Mouse (Mus musculus) hindbrain, embryonic 16.5 days (tissue): ENCODE results near the gene Flywch2. TPM values are rescaled to one million over a fixed set of nuclear protein-coding genes. Genes with fewer than 3 reads are reported as not detected.
A peak's percentile ranks its signal among the peaks of the same experiment; 100 is the strongest.

Experiments used
- ATAC-seq: fragments of 200-750 bp; cut with Nextera tagmentation; 2 replicates; pipeline ENCODE4 v1.8.0; 2017; ENCODE audit warnings: moderate TSS enrichment, moderate library complexity
- H3K27ac ChIP-seq: fragments of 300-500 bp; sonication (generic); 2 replicates; pipeline ENCODE4 v1.5.1; 2014; ENCODE audit warnings: low read depth, mild to moderate bottlenecking, control low read depth, low read length, moderate library complexity
- H3K27me3 ChIP-seq: fragments of 300-500 bp; sonication (generic); replicated peaks from 2 replicates; pipeline ENCODE4 v1.6.1; 2014; ENCODE audit warnings: low read length; ENCODE audit not compliant: control insufficient read depth, insufficient read depth
- H3K36me3 ChIP-seq: fragments of 300-500 bp; sonication (generic); 2 replicates; pipeline ENCODE4 v1.6.1; 2014; ENCODE audit warnings: mild to moderate bottlenecking, low read length, moderate library complexity, mixed read lengths; ENCODE audit not compliant: control insufficient read depth, insufficient read depth
- H3K4me1 ChIP-seq: fragments of 300-500 bp; sonication (generic); 2 replicates; pipeline ENCODE4 v1.6.1; 2014; ENCODE audit warnings: low read depth, low read length; ENCODE audit not compliant: control insufficient read depth, insufficient read depth
- H3K4me2 ChIP-seq: fragments of 300-500 bp; sonication (generic); 2 replicates; pipeline ENCODE4 v1.6.1; 2014; ENCODE audit warnings: mild to moderate bottlenecking, low read length, control low read depth, moderate library complexity
- H3K4me3 ChIP-seq: fragments of 300-500 bp; sonication (generic); 2 replicates; pipeline ENCODE4 v1.5.1; 2014; ENCODE audit warnings: mild to moderate bottlenecking, low read length, control low read depth, moderate library complexity
- H3K9ac ChIP-seq: fragments of 300-500 bp; sonication (generic); 2 replicates; pipeline ENCODE4 v1.6.1; 2014; ENCODE audit warnings: low read depth, mild to moderate bottlenecking, control low read depth, low read length, moderate library complexity
- H3K9me3 ChIP-seq: fragments of 300-500 bp; sonication (generic); 2 replicates; pipeline ENCODE4 v1.6.1; 2014; ENCODE audit warnings: mild to moderate bottlenecking, low read length, moderate library complexity; ENCODE audit not compliant: control insufficient read depth
- WGBS: fragments of 180-500 bp; shearing (Covaris S2); extraction: QIAGEN DNeasy Blood & Tissue Kit; methylation state at CpG from one replicate; pipeline ENCODE4 v1.1.7; 2014; 5-methylcytosine and 5-hydroxymethylcytosine counted together
- polyA plus RNA-seq: library from polyadenylated mRNA; unstranded; fragments of >200 nt; fragmentation: Nextera tagmentation; extraction: Ambion mirVana; gene quantifications from 2 replicates; pipeline ENCODE4 v1.2.1, GENCODE M21; 2015

Gene Flywch2
- 73.9 and 86.2 TPM in 2 replicates for polyA plus RNA-seq

GRCm38 (mm10) chr17:23785561-23786471 lies at the start of gene Flywch2:
Gene Flywch2, minus strand, starts transcription at chr17:23786081.
- H3K4me3 ChIP-seq = peak within 1 kb of the TSS; percentile 69
- no peaks in the 10 kb centered on the region for H3K36me3 ChIP-seq
- peak within 1 kb of the TSS; percentile 92 for H3K27ac ChIP-seq
- H3K4me2 ChIP-seq = peak within 1 kb of the TSS; percentile 81
- H3K9me3 ChIP-seq = no peaks in the 10 kb centered on the region
- no peaks in the 10 kb centered on the region; the same call in none of the 2 replicates for H3K4me1 ChIP-seq
- WGBS = 4% methylated on average over 42 of the region's 43 CpGs
- no peaks in the 10 kb centered on the region for H3K27me3 ChIP-seq
- peak; percentile 93 for ATAC-seq
- peak within 1 kb of the TSS; percentile 88 for H3K9ac ChIP-seq

- no peak for ATAC-seq
- no peak overlapping the region for H3K4me3 ChIP-seq
- peaks cover 14% of the 10 kb centered on the region for H3K4me1 ChIP-seq
- H3K27me3 ChIP-seq = peaks cover 10% of the 10 kb centered on the region
- H3K4me2 ChIP-seq = no peak overlapping the region
- H3K9ac ChIP-seq = no peak overlapping the region
- 94% methylated on average over 1 of the region's 1 CpGs for WGBS
- H3K27ac ChIP-seq = no peak overlapping the region
- no peaks in the 10 kb centered on the region for H3K9me3 ChIP-seq
- H3K36me3 ChIP-seq = no peaks in the 10 kb centered on the region; the same call in 1 of the 2 replicates
Observed at GRCm38 (mm10) chr17:23831201-23831600, 45.3 kb upstream of the Flywch2 start.

- H3K27ac ChIP-seq = peak within 1 kb of the TSS; percentile 90
- peak within 1 kb of the TSS; percentile 79 for H3K4me3 ChIP-seq
- no peaks in the 10 kb centered on the region for H3K9me3 ChIP-seq
- H3K4me1 ChIP-seq = peaks cover 14% of the 10 kb centered on the region
- peak within 1 kb of the TSS; percentile 84 for H3K4me2 ChIP-seq
- WGBS = under 1% methylated on average over 21 of the region's 42 CpGs
- peaks cover 16% of the 10 kb centered on the region for H3K36me3 ChIP-seq
- peak; percentile 97 for ATAC-seq
- peak within 1 kb of the TSS; percentile 75 for H3K9ac ChIP-seq
- peaks cover 8% of the 10 kb centered on the region for H3K27me3 ChIP-seq
Observed at GRCm38 (mm10) chr17:23829064-23829619, 43.3 kb upstream of the Flywch2 start, which contains the start of gene Elob. Gene Elob, minus strand, starts transcription at chr17:23829136.

DNA sequence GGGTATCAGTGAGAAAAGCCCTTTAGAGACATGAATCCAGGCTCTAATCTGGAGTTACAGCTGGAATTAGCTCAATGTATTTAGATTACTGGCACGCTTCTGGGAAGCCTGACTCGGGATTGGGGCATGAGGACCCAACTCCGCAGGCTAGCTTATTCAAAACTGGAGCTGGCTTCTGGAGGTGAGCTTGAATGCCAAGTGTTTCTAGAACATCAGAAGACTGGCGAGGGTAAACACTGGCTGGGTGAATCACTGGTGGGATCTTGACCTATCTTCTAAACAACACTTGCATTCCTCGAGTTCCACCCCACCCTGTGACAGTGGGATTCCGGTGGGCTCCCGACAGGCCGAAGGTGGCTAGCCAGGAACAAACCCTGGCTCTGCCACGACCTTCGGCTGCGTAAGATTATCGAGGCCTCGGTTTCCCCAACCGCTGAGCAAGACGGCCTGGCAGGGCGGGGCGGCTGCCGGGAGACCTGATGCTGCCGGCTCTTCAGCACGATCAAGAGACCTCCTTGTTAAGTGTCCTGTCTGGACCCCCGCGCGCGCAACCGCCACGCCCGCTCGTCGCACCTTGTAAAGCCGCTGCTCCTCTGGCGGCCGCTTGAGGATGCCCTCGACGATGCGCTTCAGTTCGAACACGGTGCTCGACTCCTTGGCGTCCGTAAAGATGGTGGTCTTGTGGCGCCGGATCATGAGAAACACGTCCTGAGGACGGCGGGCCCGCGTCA lies 42.6 kb upstream of the Flywch2 start:
- peaks cover 14% of the 10 kb centered on the region for H3K4me1 ChIP-seq
- no peaks in the 10 kb centered on the region for H3K9me3 ChIP-seq
- H3K9ac ChIP-seq = peak overlapping the region; percentile 75
- peaks cover 21% of the 10 kb centered on the region for H3K36me3 ChIP-seq
- peaks cover 5% of the 10 kb centered on the region; the same call in 1 of the 2 replicates for H3K27me3 ChIP-seq
- H3K27ac ChIP-seq = peak overlapping the region; percentile 90
- H3K4me2 ChIP-seq = peak overlapping the region; percentile 84
- peak overlapping the region; percentile 79 for H3K4me3 ChIP-seq
- ATAC-seq = peak; percentile 77
- WGBS = 0% methylated on average over 42 of the region's 47 CpGs

DNA sequence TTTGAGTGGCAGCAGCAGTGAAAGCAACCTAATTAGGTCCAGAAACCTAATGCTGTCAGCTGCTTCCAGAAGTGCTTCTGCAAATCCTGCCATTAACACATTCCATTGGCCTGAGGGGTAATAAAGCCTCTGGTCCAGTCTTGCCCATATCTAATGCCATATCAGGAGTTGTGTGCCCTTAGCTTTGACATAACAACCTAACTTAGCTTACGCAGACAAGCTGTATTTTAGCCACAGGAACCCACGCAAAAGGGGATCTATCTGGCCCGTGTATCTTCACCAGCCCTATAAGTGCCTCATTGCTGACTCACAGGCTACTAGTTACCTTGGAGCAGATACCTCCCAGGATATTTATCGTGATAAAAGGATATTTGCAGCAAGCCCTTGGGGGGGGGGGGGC lies 39.7 kb upstream of the Flywch2 start:
- 87% methylated on average over 4 of the region's 4 CpGs for WGBS
- no peak overlapping the region for H3K27ac ChIP-seq

GRCm38 (mm10) chr17:23823614-23824013 lies 37.7 kb upstream of the Flywch2 start:
- 92% methylated on average over 12 of the region's 12 CpGs for WGBS
- no peak overlapping the region for H3K4me3 ChIP-seq
- ATAC-seq = no peak; the same call in 1 of the 2 replicates
- H3K27ac ChIP-seq = no peak overlapping the region
- H3K4me1 ChIP-seq = peaks cover 14% of the 10 kb centered on the region
- peaks cover 63% of the 10 kb centered on the region for H3K36me3 ChIP-seq
- H3K4me2 ChIP-seq = no peak overlapping the region
- H3K9me3 ChIP-seq = peaks cover 15% of the 10 kb centered on the region
- H3K9ac ChIP-seq = no peak overlapping the region
- no peaks in the 10 kb centered on the region for H3K27me3 ChIP-seq

More for the DNA sequence above, 39.7 kb upstream of the Flywch2 start:
- no peak overlapping the region for H3K4me2 ChIP-seq
- H3K4me1 ChIP-seq = peaks cover 14% of the 10 kb centered on the region
- no peaks in the 10 kb centered on the region for H3K9me3 ChIP-seq
- H3K27me3 ChIP-seq = no peaks in the 10 kb centered on the region
- no peak for ATAC-seq
- no peak overlapping the region for H3K9ac ChIP-seq
- H3K36me3 ChIP-seq = peaks cover 43% of the 10 kb centered on the region
- H3K4me3 ChIP-seq = no peak overlapping the region

DNA sequence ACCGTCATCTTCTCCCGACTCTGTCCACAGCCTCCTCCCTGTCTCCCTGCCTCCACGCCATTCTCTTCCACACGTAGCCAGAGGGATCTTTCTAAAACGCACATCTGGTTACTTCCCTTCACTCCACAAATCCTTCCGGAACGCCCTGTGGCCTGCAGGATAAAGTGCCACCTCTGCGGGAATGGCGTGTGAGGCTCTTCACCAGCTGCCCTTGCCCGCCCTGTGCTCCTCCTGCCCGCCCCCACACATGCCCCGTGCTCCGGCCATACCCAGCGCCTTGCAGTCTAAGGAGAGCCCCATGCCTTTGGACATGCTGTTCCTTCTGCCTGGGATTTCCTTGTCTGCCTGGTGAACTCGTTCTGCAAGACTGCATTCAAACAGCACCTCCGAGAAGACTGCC lies 37.1 kb upstream of the Flywch2 start:
- Histone ChIP-seq H3K27ac (no peak overlapping the region), H3K4me2 (no peak overlapping the region), H3K4me1 (peaks cover 12% of the 10 kb centered on the region), H3K4me3 (no peak overlapping the region), H3K9ac (no peak overlapping the region), H3K9me3 (peaks cover 21% of the 10 kb centered on the region), H3K36me3 (peaks cover 69% of the 10 kb centered on the region), H3K27me3 (no peaks in the 10 kb centered on the region)
- no peak for ATAC-seq
- WGBS = 84% methylated on average over 16 of the region's 16 CpGs

GRCm38 (mm10) chr17:23822094-23822493 lies 36.2 kb upstream of the Flywch2 start:
- 80% methylated on average over 5 of the region's 6 CpGs for WGBS
- no peak for ATAC-seq
- Histone ChIP-seq H3K4me1 (peaks cover 3% of the 10 kb centered on the region), H3K27me3 (no peaks in the 10 kb centered on the region), H3K4me2 (no peak overlapping the region), H3K4me3 (no peak overlapping the region), H3K9me3 (peaks cover 22% of the 10 kb centered on the region), H3K36me3 (peaks cover 78% of the 10 kb centered on the region), H3K27ac (no peak overlapping the region), H3K9ac (no peak overlapping the region)
